Mouse (Mus musculus) right cerebral cortex, postnatal 36 days (tissue): ENCODE measurements around the gene Bbs4.

Source experiments
- DNase-seq, 2 experiments: peaks; one replicate each; pipeline ENCODE4 v3.0.0; 2022; ENCODE audit warnings: low spot score in 2 of 2, mixed read lengths in 1 of 2

The Bbs4 gene

DNA sequence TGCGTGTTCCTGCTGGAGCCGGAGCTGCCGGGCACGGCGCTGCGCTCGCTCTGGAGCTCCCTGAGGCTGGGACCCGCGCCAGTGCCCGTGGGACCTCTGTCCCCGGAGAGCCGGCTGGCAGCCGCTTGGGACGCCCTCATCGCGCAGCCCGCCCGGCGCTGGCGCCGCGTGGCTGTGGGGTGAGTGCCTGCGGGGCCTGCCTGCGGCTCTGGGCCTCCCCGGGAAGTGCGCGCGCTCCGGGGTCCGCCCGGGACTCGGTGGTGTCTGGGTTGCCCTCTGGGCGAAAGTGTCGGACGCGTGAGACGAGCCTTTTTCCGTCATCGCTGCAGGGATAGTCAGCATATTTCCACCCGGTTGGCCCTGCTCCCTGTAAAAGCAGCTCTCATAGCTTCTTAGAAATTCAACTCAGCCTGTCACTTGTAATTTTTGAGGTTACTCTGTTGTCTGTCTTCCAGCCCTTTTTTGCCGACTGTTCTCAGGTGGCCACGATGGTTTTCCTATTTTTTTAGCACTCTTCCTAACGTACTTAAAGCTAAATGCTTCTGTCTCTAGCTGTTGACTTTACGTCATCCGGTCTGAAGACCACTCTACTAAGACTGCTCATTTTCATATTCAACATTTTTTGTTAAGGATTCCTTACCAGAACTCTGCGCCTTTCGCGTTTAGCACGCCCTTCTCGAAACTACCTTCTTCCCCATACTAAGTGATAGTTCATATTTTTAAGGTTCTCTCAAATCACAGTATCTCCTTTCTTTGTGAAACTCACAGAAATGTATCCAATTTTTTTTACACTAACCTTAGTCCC lies 61.4 kb downstream of the Bbs4 start:
- no peak for DNase-seq

DNA sequence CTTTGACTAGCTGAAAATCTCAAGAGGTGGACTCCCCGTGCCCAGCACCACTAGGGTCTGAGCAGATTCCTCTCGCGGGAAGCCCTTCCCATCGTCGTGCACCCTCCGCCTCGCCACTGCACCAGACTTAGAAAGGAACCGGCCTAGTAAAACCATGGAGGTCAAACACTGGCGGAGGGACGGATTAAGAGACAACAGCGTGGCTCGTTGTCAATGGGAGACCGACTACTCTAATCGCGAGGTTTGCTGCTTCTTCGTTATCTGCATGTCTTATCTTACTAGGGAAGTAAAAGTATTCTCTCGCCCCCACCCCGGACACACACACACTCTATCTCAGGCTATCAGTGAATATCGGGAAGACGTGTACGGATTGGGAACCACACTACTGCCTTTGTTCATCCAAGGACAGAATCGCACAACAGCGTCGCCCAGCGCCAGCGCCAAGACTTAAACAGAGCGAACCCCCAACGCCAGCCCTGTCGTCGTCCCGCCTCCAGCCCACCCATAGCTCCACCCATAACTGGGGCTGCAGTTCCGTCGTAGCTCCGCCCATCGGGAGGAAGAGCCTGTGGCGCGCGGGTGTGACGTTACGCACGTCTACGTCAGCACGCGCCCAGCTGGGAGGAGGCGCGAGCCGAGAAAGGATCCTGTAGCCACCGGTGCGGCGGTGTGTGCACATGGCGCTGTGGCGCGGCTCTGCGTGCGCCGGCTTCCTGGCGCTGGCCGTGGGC lies 62.2 kb downstream of the Bbs4 start, which contains the start of gene Adpgk:
Adpgk (plus strand) TSS at position 602 of the 731 bp plus-strand sequence.
- peak; percentile 98 for DNase-seq

DNA sequence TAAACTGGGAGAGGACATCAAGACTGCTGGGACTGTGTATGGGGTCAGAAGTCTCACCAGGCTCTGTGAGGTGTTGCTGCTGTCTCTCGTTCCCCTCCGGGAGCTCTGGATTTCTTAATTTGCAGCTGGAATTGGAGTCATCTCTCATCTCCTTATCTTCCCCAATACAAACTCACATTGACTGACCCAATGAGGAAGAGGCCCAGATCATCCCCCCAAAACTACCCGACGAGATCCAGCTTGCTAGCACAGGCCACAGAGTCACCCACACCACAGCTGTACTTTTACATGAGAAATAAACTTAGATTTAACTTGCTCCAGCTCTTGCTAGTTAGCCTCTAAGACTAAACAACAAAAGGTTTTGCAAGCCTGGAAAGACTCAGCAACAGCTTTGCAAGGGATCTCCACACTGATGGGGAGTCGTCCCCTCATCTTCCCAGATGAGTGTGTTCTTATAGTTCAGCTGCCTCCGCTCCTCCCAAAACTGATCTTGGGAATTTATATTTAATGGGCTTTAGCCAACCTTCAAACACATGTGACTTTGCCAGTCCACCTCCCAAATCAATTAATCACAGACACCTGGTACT lies 63.7 kb downstream of the Bbs4 start:
- DNase-seq: no peak

DNA sequence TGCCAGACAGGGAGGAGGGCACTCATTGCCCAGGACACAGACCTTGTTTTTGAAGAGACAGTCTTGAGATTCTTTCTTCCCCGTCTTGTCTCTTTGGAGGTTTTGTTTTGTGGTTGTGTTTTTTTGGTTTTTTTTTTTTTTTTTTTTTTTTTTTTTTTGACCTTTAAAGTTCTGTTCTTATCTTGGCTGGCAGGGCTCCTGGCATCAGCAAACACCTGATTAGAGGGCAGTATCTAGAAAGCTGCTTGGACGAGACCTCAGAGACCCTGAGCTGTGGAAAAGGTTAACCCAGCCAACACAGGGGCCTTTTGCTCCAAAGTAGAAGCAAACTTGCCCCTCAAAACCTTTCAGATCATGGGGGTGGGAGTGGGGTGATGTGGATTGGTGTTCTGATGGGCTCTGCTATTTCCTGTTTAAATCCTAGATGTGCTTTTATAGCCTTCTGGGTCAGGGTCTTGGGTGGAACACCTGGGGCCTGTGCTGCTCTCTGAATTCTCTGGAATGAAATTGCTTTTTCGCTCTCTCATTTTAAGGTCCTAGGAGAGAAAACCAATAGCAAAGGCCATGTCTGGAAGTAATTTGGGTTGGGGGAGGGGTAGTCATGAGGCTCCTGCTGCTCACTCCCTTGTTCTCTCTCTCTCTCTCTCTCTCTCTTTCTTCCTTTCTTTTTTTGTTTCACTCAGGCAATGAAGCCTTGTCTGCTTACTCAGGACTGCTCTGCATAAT lies 64.5 kb downstream of the Bbs4 start:
- no peak for DNase-seq

DNA sequence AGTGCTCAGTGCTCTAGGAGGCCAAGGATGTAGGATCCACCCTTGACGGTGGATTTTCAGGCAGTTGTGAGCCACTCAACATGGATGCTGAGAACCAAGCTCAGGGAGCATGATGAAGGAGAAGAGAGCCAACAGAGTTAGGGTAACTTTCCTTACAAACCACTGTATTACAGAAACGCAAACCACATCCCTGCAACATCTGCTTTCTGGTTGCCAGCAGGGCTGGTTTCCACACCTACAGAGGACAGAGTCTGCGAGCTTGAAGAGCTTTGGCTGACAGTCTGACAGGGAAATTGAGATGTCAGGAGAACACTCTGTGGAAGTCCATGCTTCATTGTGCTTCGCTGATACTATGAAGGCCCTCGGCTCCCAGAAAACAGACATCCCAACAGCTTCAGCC lies 65.2 kb downstream of the Bbs4 start:
- no peak for DNase-seq

DNA sequence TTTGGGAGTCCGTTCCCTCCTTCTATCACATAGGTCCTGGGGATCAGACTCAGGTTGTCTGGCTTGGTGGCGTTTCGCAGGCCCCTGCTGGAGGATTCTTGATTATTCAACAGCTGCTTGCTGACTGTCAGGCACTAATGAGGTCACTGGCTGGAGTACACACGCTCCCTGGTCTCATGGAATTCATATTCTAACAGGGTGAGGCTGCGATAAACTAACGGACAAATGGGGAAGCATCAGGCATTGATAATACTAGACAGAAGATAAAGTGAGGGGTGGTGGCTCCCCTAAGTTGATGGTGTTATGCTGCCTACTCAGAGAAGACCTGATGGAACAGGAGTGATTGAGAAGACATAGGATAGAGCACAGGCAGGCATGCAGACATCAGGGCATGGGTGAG lies 67.7 kb downstream of the Bbs4 start:
- DNase-seq: no peak

DNA sequence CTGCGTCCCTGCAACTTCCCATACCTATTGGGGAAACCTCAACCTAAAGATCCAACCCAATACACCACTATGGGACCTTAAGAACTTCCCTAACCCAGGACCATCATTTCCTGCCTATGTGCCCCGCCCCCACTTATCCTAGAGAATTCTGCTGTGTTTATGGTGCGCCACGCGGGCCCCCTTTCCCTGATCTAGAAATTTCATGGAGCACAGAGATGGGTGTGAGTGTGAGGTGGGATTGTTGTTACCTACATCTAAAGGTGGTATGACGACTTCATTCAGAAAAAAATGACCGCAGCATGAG lies 70.7 kb downstream of the Bbs4 start:
- DNase-seq: no peak

DNA sequence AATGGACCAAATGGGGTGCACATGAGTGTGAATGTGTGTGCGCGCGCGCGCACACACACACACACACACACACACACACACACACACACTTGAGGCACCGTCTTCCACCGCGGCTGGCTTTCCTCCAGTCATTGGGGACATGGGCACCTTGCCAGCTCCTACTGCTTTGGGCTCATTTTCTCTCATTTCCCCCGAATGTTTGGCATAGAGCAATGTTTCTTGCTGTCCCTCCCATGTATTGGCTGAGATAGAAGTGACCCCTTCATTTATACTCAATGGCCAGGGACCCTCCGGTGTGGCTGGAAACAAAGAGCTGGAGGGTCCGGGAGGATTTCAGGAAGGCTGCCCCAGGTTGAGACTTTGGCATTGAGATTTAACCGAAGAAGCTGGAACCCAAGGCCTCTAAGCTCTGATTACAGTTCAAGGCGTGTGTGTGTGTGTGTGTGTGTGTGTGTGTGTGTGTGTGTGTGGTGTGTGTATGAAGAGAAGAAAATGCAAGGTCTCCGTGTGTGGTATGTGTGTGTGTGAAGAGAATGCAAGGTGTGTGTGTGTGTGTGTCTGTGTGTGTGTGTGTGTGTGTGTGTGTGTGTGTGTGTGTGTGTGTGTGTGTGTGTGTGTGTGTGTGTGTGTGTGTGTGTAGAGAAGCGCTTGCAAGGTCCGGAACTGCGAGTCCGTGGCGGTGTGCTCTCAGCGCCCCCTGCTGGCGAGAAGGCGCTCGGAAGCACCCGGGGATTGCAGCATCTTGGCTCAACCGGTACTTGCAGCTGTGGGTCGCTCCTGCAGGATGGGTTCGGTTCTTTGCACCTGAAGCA lies 71.2 kb downstream of the Bbs4 start:
- peak; percentile 65 to 71 for DNase-seq

DNA sequence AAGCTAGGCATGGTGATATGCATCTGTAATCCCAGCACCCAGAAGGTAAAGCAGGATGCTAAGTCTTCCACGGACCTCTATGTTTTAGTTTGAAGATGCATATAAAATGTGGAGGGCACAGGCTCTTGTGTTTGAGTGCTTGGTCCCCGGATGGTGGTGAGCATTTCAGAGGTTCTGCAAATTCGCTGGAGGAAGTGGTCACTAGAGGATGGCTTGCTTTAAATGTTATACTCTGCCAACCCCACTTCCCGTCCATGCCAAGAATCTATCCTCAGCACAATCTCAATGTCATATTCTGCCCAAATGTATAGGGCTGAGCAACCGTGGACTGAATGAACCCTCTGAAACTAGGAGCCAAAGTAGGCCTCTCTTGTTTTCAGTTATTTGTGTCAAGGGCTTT lies 72.4 kb downstream of the Bbs4 start:
- no peak for DNase-seq

DNA sequence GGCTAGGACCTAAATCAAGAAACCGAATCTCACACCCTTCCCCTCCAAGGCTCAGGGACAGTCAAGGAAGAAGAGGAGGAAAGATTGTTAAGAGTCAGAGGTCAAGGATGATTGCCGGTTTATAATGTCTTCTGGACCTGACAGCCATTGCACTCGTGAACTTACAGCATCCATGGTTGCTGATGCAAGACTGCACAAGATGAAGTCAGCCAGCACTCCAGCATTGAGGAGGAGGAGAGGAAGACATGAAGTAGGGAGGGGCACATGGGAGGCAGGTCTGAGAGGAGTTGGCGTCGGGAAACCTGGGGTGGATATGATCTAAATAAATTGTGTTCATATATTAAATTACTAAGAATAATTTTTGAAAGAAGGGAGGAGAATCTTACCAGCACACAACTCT lies 74.6 kb downstream of the Bbs4 start:
- no peak for DNase-seq

DNA sequence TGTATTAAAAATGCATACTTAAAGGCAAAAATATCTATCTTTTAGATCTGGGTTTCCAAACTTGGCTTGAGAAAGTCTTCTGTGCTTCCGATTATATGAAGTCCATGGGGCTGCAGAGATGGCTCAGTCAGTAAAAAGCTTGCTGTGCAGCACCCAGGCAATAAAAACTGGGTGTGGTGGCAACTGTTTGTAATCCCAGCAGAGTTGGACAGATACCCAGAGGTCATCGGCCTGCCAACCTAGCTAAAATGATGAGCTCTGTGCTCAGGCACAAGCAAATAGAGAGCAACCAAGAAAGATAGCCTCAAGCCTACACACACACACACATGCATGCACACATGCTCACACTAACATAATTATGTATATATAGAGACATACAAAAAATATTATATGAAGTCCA lies 75.1 kb downstream of the Bbs4 start:
- DNase-seq: no peak

DNA sequence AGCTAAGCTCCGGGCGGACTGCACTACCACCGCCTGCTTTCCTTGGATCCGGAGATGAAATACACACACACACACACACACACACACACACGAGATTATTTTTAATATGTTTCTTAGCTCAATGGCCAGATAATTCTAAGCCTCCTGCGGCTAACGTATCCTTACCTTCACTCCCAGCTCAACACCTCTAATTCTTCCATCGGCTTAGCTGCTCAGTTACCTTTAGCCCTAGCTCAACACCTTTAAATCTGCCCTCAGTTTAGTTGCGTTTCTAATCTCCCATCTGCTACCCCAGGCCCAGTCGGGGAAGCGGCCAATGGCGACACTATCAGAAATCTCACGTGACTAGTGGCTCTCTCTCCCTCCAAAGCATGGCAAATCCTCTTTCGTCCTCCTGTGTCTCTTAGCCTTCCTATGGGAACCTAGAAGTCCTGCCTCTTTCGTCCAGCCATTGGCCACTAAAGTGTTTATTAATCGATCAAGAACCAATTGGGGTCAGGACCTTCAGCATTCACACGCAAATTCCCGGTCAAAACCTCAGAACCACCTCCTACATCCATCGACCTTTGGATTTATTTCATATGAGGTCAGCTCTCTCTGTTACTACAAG lies 78.4 kb downstream of the Bbs4 start:
- DNase-seq: no peak

DNA sequence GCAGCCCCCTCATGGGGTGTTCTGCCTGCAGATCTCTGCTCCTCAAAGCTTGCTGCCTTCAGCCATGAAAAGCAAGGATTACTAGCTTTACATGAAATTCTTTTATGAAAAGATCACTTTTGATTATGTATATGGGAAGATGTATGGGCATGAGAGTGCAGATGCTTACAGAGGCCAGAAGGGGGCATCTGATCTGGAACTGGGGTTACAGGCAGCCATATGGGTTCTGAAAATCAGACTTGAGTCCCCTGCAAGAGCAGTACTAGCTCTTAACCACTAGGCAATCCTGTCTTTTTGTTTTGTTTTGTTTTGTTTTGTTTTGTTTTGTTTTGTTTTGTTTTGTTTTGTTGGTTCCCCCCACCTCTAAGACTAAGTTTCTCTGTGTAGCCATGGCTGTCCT lies 80.1 kb downstream of the Bbs4 start:
- DNase-seq: no peak
